Mouse (Mus musculus): ENCODE measurements around the gene Nufip2. TPM values are rescaled to one million over a fixed set of nuclear protein-coding genes. Genes with fewer than 3 reads are reported as not detected.
A peak's percentile ranks its signal among the peaks of the same experiment; 100 is the strongest.

Gene Nufip2
- polyA plus RNA-seq, 1 experiment from 2014 or later, result 3.5 TPM

- Histone ChIP-seq H3K4me1 (ENCODE audit: control insufficient read depth, insufficient read depth, low read length) (peaks cover 7% of the 10 kb centered on the region), H3K36me3 (ENCODE audit: control insufficient read depth, insufficient read depth, low read length) (peaks cover 16% of the 10 kb centered on the region), H3K4me2 (ENCODE audit: low read length) (peak overlapping the region; percentile 69), H3K4me3 (ENCODE audit: low read depth, low read length) (peak overlapping the region; percentile 96), H3K27ac (ENCODE audit: low read depth, low read length) (peak overlapping the region; percentile 95), H3K27me3 (replicated peaks; ENCODE audit: control insufficient read depth, insufficient read depth, low read length) (no peaks in the 10 kb centered on the region), H3K9ac (ENCODE audit: low read length) (peak overlapping the region; percentile 96), H3K9me3 (replicated peaks; ENCODE audit: control insufficient read depth, low read length) (no peaks in the 10 kb centered on the region)
- ATAC-seq (no peak), DNase-seq (ENCODE audit: low spot score) (peak; percentile 46)
- under 1% methylated on average over 27 of the region's 40 CpGs for WGBS
These were observed 1.7 kb downstream of the Nufip2 start for GRCm38 (mm10) chr11:77687541-77688131.

GRCm38 (mm10) chr11:77693026-77693425, 7.1 kb downstream of the Nufip2 start:
- Histone ChIP-seq H3K27ac (ENCODE audit: low read depth, low read length) (no peak overlapping the region), H3K9ac (ENCODE audit: low read length) (no peak overlapping the region), H3K9me3 (replicated peaks; ENCODE audit: control insufficient read depth, low read length) (no peaks in the 10 kb centered on the region), H3K4me3 (ENCODE audit: low read depth, low read length) (no peak overlapping the region), H3K27me3 (replicated peaks; ENCODE audit: control insufficient read depth, insufficient read depth, low read length) (no peaks in the 10 kb centered on the region), H3K4me1 (ENCODE audit: control insufficient read depth, insufficient read depth, low read length) (peaks cover 7% of the 10 kb centered on the region), H3K36me3 (ENCODE audit: control insufficient read depth, insufficient read depth, low read length) (peaks cover 49% of the 10 kb centered on the region), H3K4me2 (ENCODE audit: low read length) (no peak overlapping the region)
- DNase-seq (ENCODE audit: low spot score), result no peak
- 93% methylated on average over 3 of the region's 3 CpGs for WGBS
- ATAC-seq, result no peak

GRCm38 (mm10) chr11:77697232-77697631, 11.3 kb downstream of the Nufip2 start:
- H3K4me3 ChIP-seq (ENCODE audit: low read depth, low read length), result no peak overlapping the region
- 64% methylated on average over 2 of the region's 2 CpGs for WGBS
- H3K9me3 ChIP-seq (replicated peaks; ENCODE audit: control insufficient read depth, low read length), result no peaks in the 10 kb centered on the region
- no peak overlapping the region for H3K9ac ChIP-seq (ENCODE audit: low read length)
- H3K27ac ChIP-seq (ENCODE audit: low read depth, low read length), result no peak overlapping the region
- no peak for DNase-seq (ENCODE audit: low spot score)
- ATAC-seq, result no peak
- peaks cover 46% of the 10 kb centered on the region for H3K36me3 ChIP-seq (ENCODE audit: control insufficient read depth, insufficient read depth, low read length)
- H3K4me2 ChIP-seq (ENCODE audit: low read length), result no peak overlapping the region
- no peaks in the 10 kb centered on the region for H3K4me1 ChIP-seq (ENCODE audit: control insufficient read depth, insufficient read depth, low read length)
- H3K27me3 ChIP-seq (replicated peaks; ENCODE audit: control insufficient read depth, insufficient read depth, low read length), result no peaks in the 10 kb centered on the region

GRCm38 (mm10) chr11:77705920-77706319, 20.0 kb downstream of the Nufip2 start:
- no peak for ATAC-seq
- H3K9me3 ChIP-seq (replicated peaks; ENCODE audit: control insufficient read depth, low read length), result no peaks in the 10 kb centered on the region
- no peak overlapping the region for H3K9ac ChIP-seq (ENCODE audit: low read length)
- no peak overlapping the region for H3K4me2 ChIP-seq (ENCODE audit: low read length)
- no peak overlapping the region for H3K27ac ChIP-seq (ENCODE audit: low read depth, low read length)
- WGBS, result 95% methylated on average over 3 of the region's 3 CpGs
- H3K36me3 ChIP-seq (ENCODE audit: control insufficient read depth, insufficient read depth, low read length), result peaks cover 27% of the 10 kb centered on the region
- H3K27me3 ChIP-seq (replicated peaks; ENCODE audit: control insufficient read depth, insufficient read depth, low read length), result no peaks in the 10 kb centered on the region
- H3K4me3 ChIP-seq (ENCODE audit: low read depth, low read length), result no peak overlapping the region
- DNase-seq (ENCODE audit: low spot score), result no peak
- no peaks in the 10 kb centered on the region for H3K4me1 ChIP-seq (ENCODE audit: control insufficient read depth, insufficient read depth, low read length)

- H3K27me3 ChIP-seq (replicated peaks; ENCODE audit: control insufficient read depth, insufficient read depth, low read length), result no peaks in the 10 kb centered on the region
- 84% methylated on average over 3 of the region's 3 CpGs for WGBS
- ATAC-seq, result no peak
- H3K27ac ChIP-seq (ENCODE audit: low read depth, low read length), result no peak overlapping the region
- no peak overlapping the region for H3K4me2 ChIP-seq (ENCODE audit: low read length)
- no peaks in the 10 kb centered on the region for H3K4me1 ChIP-seq (ENCODE audit: control insufficient read depth, insufficient read depth, low read length)
- DNase-seq (ENCODE audit: low spot score), result no peak
- no peak overlapping the region for H3K9ac ChIP-seq (ENCODE audit: low read length)
- no peak overlapping the region for H3K4me3 ChIP-seq (ENCODE audit: low read depth, low read length)
- H3K9me3 ChIP-seq (replicated peaks; ENCODE audit: control insufficient read depth, low read length), result no peaks in the 10 kb centered on the region
- peaks cover 29% of the 10 kb centered on the region for H3K36me3 ChIP-seq (ENCODE audit: control insufficient read depth, insufficient read depth, low read length)
These were observed 23.1 kb downstream of the Nufip2 start for GRCm38 (mm10) chr11:77709039-77709438.

GRCm38 (mm10) chr11:77713736-77714135, 27.8 kb downstream of the Nufip2 start:
- no peak for DNase-seq (ENCODE audit: low spot score)
- WGBS, result 96% methylated on average over 3 of the region's 3 CpGs
- no peak for ATAC-seq
- no peak overlapping the region for H3K9ac ChIP-seq (ENCODE audit: low read length)
- peaks cover 14% of the 10 kb centered on the region; the same call in 1 of the 2 replicates for H3K36me3 ChIP-seq (ENCODE audit: control insufficient read depth, insufficient read depth, low read length)
- H3K9me3 ChIP-seq (replicated peaks; ENCODE audit: control insufficient read depth, low read length), result no peaks in the 10 kb centered on the region
- no peak overlapping the region for H3K27ac ChIP-seq (ENCODE audit: low read depth, low read length)
- H3K27me3 ChIP-seq (replicated peaks; ENCODE audit: control insufficient read depth, insufficient read depth, low read length), result no peaks in the 10 kb centered on the region
- no peak overlapping the region for H3K4me3 ChIP-seq (ENCODE audit: low read depth, low read length)
- no peaks in the 10 kb centered on the region for H3K4me1 ChIP-seq (ENCODE audit: control insufficient read depth, insufficient read depth, low read length)
- no peak overlapping the region for H3K4me2 ChIP-seq (ENCODE audit: low read length)

- Histone ChIP-seq H3K4me1 (ENCODE audit: control insufficient read depth, insufficient read depth, low read length) (no peaks in the 10 kb centered on the region), H3K27me3 (replicated peaks; ENCODE audit: control insufficient read depth, insufficient read depth, low read length) (no peaks in the 10 kb centered on the region), H3K4me3 (ENCODE audit: low read depth, low read length) (no peak overlapping the region), H3K9me3 (replicated peaks; ENCODE audit: control insufficient read depth, low read length) (no peaks in the 10 kb centered on the region), H3K4me2 (ENCODE audit: low read length) (no peak overlapping the region), H3K27ac (ENCODE audit: low read depth, low read length) (no peak overlapping the region), H3K36me3 (ENCODE audit: control insufficient read depth, insufficient read depth, low read length) (no peaks in the 10 kb centered on the region), H3K9ac (ENCODE audit: low read length) (no peak overlapping the region)
- ATAC-seq (no peak), DNase-seq (ENCODE audit: low spot score) (no peak)
- 100% methylated on average over 2 of the region's 2 CpGs for WGBS
These were observed 33.1 kb downstream of the Nufip2 start for GRCm38 (mm10) chr11:77719055-77719454.

GRCm38 (mm10) chr11:77721389-77721788, 35.4 kb downstream of the Nufip2 start:
- no peak overlapping the region for H3K4me3 ChIP-seq (ENCODE audit: low read depth, low read length)
- H3K4me2 ChIP-seq (ENCODE audit: low read length), result no peak overlapping the region
- ATAC-seq, result no peak
- no peak for DNase-seq (ENCODE audit: low spot score)
- H3K27me3 ChIP-seq (replicated peaks; ENCODE audit: control insufficient read depth, insufficient read depth, low read length), result no peaks in the 10 kb centered on the region
- no peaks in the 10 kb centered on the region for H3K9me3 ChIP-seq (replicated peaks; ENCODE audit: control insufficient read depth, low read length)
- 85% methylated on average over 4 of the region's 4 CpGs for WGBS
- H3K9ac ChIP-seq (ENCODE audit: low read length), result no peak overlapping the region
- no peaks in the 10 kb centered on the region for H3K4me1 ChIP-seq (ENCODE audit: control insufficient read depth, insufficient read depth, low read length)
- H3K27ac ChIP-seq (ENCODE audit: low read depth, low read length), result no peak overlapping the region
- no peaks in the 10 kb centered on the region for H3K36me3 ChIP-seq (ENCODE audit: control insufficient read depth, insufficient read depth, low read length)

- no peaks in the 10 kb centered on the region for H3K9me3 ChIP-seq (replicated peaks; ENCODE audit: control insufficient read depth, low read length)
- 85% methylated on average over 7 of the region's 7 CpGs for WGBS
- DNase-seq (ENCODE audit: low spot score), result peak; percentile 20
These were observed 38.8 kb downstream of the Nufip2 start for GRCm38 (mm10) chr11:77724766-77725165.

More at GRCm38 (mm10) chr11:77724766-77725165, 38.8 kb downstream of the Nufip2 start:
- H3K4me3 ChIP-seq (ENCODE audit: low read depth, low read length), result no peak overlapping the region
- no peaks in the 10 kb centered on the region for H3K36me3 ChIP-seq (ENCODE audit: control insufficient read depth, insufficient read depth, low read length)
- no peak for ATAC-seq
- H3K9ac ChIP-seq (ENCODE audit: low read length), result no peak overlapping the region
- no peaks in the 10 kb centered on the region for H3K27me3 ChIP-seq (replicated peaks; ENCODE audit: control insufficient read depth, insufficient read depth, low read length)
- no peak overlapping the region for H3K27ac ChIP-seq (ENCODE audit: low read depth, low read length)
- H3K4me2 ChIP-seq (ENCODE audit: low read length), result no peak overlapping the region
- H3K4me1 ChIP-seq (ENCODE audit: control insufficient read depth, insufficient read depth, low read length), result no peaks in the 10 kb centered on the region

Data from forebrain, embryonic 14.5 days (tissue).